ENCODE assay signal across 8 mouse cellular contexts in the genomic region with DNA sequence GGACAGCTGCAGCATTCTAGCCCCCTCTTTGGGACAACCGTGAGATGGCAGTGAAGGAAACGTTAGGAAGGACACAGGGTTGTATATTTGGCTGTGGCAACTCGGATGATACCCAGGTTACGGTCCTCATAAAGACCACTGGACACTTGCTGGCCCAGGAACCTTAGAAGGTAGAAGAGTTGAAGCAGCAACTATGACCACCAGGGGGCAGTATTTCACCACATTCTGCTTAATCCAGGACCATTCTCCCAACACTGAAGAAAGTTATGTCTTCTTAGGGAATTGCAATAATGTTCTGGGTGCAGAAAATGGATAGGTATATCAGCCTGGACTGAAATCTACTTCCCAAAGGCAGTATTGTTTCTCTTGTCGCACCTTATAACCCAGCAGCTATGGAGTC.
A peak's percentile ranks its signal among the peaks of the same experiment; 100 is the strongest.
DNase-seq lines count a peak whose midpoint lies in the region; ATAC-seq and TF ChIP-seq lines count a peak whose summit lies in the region.

No protein-coding gene starts in this region.

- peak; percentile 67 to 71 for DNase-seq in adrenal gland, adult 18-20 months (ENCODE audit: low spot score in 2 of 2)
- peak; percentile 89 for DNase-seq in embryo, embryonic 10 days (ENCODE audit: low spot score)
- DNase-seq in heart, postnatal 10 days = peak; percentile 62 to 86
- DNase-seq in layer of hippocampus, adult 2 months (ENCODE audit: low spot score in 2 of 2) = peak; percentile 68 to 89
- peak; percentile 56 for DNase-seq in lung, postnatal 25 days (ENCODE audit: low spot score)
- DNase-seq in right cerebral cortex, postnatal 25 days = peak; percentile 62

- no peak for ATAC-seq in granulocyte monocyte progenitor cell, adult 5-6 weeks (replicated peaks; ENCODE audit: poor library complexity, severe bottlenecking)

- H3K27me3 ChIP-seq in ES-Bruce4 (ENCODE audit: control insufficient read depth, insufficient read depth, low read length, poor library complexity, severe bottlenecking) = no peaks in the 10 kb centered on the region

- no peak for TF ChIP-seq EP300 in ES-Bruce4 (IDR thresholded peaks at IDR 0.05; ENCODE audit: insufficient read depth, low read depth, low read length)

- H3K27ac ChIP-seq in ES-Bruce4 (ENCODE audit: insufficient read depth, low read length) = no peak overlapping the region
- no peak overlapping the region for H3K27ac ChIP-seq in layer of hippocampus, adult 2 months

- no peaks in the 10 kb centered on the region for H3K36me3 ChIP-seq in ES-Bruce4 (ENCODE audit: control insufficient read depth, insufficient read depth, low read length, poor library complexity, severe bottlenecking)

- no peak overlapping the region for H3K4me3 ChIP-seq in ES-Bruce4 (ENCODE audit: low read depth, low read length)
- H3K4me3 ChIP-seq in layer of hippocampus, adult 2 months = no peak overlapping the region

- no peaks in the 10 kb centered on the region for H3K4me1 ChIP-seq in ES-Bruce4 (ENCODE audit: control insufficient read depth, insufficient read depth, low read length)

- peak; percentile 24 for TF ChIP-seq CTCF in ES-Bruce4 (IDR thresholded peaks at IDR 0.05; ENCODE audit: low read depth, low read length)
- TF ChIP-seq CTCF in layer of hippocampus, adult 2 months (conservative IDR thresholded peaks at IDR 0.05) = peak; percentile 86

- TF ChIP-seq POLR2A in ES-Bruce4 (IDR thresholded peaks at IDR 0.05; ENCODE audit: insufficient read depth, low read length) = no peak

- H3K9me3 ChIP-seq in ES-Bruce4 (replicated peaks; ENCODE audit: control insufficient read depth, insufficient read depth, low read length, poor library complexity, severe bottlenecking) = no peaks in the 10 kb centered on the region

- H3K9ac ChIP-seq in ES-Bruce4 (ENCODE audit: low read depth, poor library complexity, severe bottlenecking) = no peak overlapping the region

- intact Hi-C loops in heart, postnatal 10 days (cut with DNase I) = loop anchor here (1.0 kb wide), 1 partner anchor 441 kb away; no protein-coding TSS in a partner anchor
